Comparison of ENCODE assay signal across 16 mouse cellular contexts in the genomic region with DNA sequence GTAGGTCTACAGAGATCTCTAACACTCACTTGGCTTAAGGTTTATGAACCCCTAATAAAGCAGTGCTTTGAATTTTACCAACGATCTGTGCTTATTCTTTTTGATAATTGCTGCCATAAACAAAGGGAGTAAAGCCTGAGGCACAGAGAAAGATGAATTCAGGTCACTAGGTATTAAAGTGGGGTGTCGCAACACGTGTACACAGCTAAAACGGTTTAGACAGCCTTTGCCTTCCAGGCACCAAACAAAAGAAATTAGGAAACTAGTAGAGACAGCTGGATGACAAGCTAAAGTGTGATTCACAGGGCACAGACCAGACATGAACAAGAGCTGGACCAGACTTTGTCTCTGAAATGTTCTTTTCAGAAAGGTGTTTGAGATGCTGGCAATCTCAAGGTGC.
"Had no signal": no experiment of that assay in that cellular context is flagged by ENCODE, and none has a peak within 500 bp of the region (broad histone marks: within the 10 kb centered on the region; RNA-seq: fewer than 3 reads in every experiment).

No protein-coding gene starts in this region.

- H3K4me3 ChIP-seq: layer of hippocampus, adult 2 months; limb, embryonic 13.5 days; liver, embryonic 12.5 days; midbrain, embryonic 10.5 days; midbrain, embryonic 15.5 days; stomach, embryonic 15.5 days had no signal

- DNase-seq: kidney, adult 8-10 months; kidney, postnatal 4 days; left cerebral cortex, postnatal 4 days; lung, embryonic 14.5 days; lung, postnatal 10 days; lung, postnatal 4 days; right cerebral cortex, postnatal 4 days; spleen, adult 18-20 months; thymus, adult 2 months; thymus, postnatal 25 days had no signal

- H3K9me3 ChIP-seq: limb, embryonic 13.5 days; liver, embryonic 12.5 days; midbrain, embryonic 10.5 days; midbrain, embryonic 15.5 days; stomach, embryonic 15.5 days had no signal

- H3K4me1 ChIP-seq: limb, embryonic 13.5 days; liver, embryonic 12.5 days; midbrain, embryonic 10.5 days; midbrain, embryonic 15.5 days; stomach, embryonic 15.5 days had no signal

- H3K4me2 ChIP-seq: limb, embryonic 13.5 days; liver, embryonic 12.5 days; lung, embryonic 14.5 days; midbrain, embryonic 15.5 days; stomach, embryonic 15.5 days had no signal

- H3K27ac ChIP-seq: layer of hippocampus, adult 2 months; limb, embryonic 13.5 days; liver, embryonic 12.5 days; midbrain, embryonic 10.5 days; midbrain, embryonic 15.5 days; stomach, embryonic 15.5 days had no signal

- H3K9ac ChIP-seq: limb, embryonic 13.5 days; liver, embryonic 12.5 days; lung, embryonic 14.5 days; midbrain, embryonic 15.5 days; stomach, embryonic 15.5 days had no signal

- ATAC-seq: liver, embryonic 12.5 days; midbrain, embryonic 15.5 days had no signal

- H3K27me3 ChIP-seq: limb, embryonic 13.5 days; liver, embryonic 12.5 days; midbrain, embryonic 15.5 days; stomach, embryonic 15.5 days had no signal

- H3K36me3 ChIP-seq: limb, embryonic 13.5 days; liver, embryonic 12.5 days; midbrain, embryonic 10.5 days; midbrain, embryonic 15.5 days; stomach, embryonic 15.5 days had no signal
